Mouse (Mus musculus): ENCODE measurements at regions not wholly inside any gene's neighbourhood (a gene's known extent, or its start where the extent isn't known, plus 50 kb on each side); places are given as distances from the start of the nearest gene placed in this dataset.
"Not testable (repeated sequence)": the region's sequence is repeated elsewhere in the genome, so short reads cannot be mapped to it uniquely, and the experiment has no call there.

GRCm38 (mm10) chr9:94107701-94108100 lies 430.2 kb downstream of the 1190002N15Rik start:
- not testable (repeated sequence) for DNase-seq

DNA sequence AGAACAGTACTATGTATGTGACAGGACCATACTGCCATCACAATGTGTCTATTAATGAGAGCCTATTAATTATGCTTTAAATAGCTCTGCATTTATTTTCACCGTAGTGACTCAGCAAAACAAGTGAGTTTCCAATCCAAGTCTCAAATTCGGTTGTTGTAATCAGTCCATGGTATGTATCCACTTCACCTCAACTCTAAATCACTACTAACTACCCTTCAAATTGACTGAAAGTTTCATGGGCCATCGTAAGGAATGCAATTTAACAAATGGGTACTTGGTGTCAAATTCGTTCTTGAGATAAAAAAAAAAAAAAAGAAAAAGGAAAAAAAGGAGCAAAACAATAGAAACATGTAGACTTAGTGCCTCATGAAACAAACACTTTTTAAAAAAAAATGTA lies 433.2 kb downstream of the 1190002N15Rik start:
- no peak for DNase-seq

DNA sequence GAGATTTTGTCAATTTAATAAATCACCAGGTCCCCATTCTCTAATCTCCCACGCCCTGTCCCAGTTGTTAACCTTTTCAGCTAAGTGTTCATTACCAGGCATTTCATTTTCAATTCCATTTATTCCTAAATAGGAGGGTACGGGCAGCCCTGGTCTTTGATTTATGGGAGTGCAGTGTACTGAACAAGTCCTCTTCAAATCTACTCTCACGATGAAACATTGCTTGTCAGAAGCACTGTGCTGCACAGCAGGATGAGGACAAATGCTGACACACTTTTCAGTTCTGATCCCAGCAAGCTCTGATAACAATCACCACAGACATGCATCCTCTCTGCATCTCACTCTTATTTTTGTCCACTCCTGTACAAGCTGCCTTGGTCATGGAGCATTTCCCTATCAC lies 435.9 kb downstream of the 1190002N15Rik start:
- DNase-seq = no peak

DNA sequence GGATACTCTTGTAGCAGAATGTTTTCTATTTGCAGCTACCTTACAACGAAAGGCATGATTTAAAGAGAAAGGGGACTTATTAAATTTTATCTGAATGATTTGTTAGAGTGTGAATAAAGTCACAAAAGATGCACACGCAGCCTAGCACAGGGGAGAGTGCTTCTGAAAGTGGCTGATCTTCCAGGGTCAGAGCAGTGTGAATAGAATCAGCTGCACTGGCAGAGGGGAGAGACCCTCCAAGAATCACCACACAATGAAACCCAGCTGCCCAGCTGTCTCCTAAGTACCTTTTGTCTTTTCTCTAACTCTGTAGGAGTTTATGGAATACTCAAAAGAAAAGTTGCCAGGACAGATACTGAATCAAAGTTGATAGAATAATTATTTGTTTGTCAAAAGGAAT lies 443.1 kb downstream of the 1190002N15Rik start:
- DNase-seq = no peak

- no peak for DNase-seq
These were observed 446.1 kb downstream of the 1190002N15Rik start for GRCm38 (mm10) chr9:94091658-94092225.

DNA sequence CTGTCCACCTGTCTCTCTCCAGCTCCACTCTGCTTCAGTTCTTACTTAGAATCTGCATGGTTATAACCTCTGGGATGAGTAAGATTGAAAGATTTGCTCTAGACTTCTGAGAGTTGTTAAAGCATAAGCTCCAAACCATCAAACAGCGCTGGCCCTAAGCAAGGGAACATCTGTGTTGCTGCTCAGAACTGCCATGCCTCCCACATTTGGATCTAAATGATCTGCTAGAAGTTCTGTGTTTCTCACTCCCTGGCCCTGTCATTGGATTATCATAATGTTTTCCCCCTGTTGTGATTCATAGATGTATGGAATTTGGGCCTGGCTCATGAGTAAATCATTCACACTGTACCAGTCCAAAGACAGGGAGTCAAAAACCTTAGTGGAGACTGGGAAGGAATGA lies 448.1 kb downstream of the 1190002N15Rik start:
- DNase-seq = no peak

- DNase-seq = no peak
These were observed 454.1 kb downstream of the 1190002N15Rik start for GRCm38 (mm10) chr9:94083629-94084411.

DNA sequence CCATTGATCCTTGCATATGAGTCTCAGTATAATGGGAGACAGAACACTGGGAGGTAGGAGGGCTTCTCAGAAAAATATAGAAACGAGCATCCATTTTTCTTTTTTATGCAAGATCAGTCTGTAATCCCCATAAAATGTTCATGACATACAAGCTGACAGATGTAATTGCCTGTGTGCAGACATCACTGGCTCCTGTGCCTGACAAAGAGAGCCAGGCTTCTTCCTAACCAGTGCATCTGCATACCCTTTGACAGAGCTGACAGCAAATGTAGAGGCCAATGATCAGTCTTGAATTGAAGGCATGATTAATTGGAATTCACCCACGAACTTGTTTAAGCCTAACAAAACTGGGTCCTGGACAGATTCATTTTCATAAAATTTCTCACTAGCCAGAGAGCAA lies 463.0 kb downstream of the 1190002N15Rik start:
- DNase-seq = no peak

DNA sequence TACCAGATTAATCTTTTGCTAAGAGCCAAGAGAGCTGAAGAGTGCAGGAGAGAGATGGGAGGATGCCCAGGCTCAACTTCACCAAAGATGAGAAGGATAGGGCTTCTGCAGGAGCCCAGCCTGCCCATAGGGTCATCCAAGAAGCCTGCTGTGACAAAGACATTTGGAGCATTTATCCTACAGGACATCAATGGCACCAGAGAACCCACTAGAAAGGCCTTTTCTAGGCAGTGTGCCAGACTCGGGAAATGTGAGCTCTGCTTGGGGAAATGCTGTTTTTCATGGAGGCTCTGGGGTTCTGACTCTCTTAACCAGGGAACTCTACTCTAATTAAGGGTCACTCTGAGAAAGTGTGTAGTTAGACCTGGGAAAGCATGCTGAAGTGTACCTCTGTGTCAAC lies 470.8 kb downstream of the 1190002N15Rik start:
- no peak for DNase-seq

- DNase-seq = no peak
These were observed 484.7 kb downstream of the 1190002N15Rik start for GRCm38 (mm10) chr9:94053229-94053628.

- no peak for DNase-seq
These were observed 490.0 kb downstream of the 1190002N15Rik start for GRCm38 (mm10) chr9:94047845-94048244.

- DNase-seq = no peak
These were observed 492.3 kb downstream of the 1190002N15Rik start for GRCm38 (mm10) chr9:94045462-94046126.

- no peak for DNase-seq
These were observed 514.1 kb downstream of the 1190002N15Rik start for GRCm38 (mm10) chr9:94023761-94024160.

GRCm38 (mm10) chr9:94021293-94021903 lies 516.5 kb downstream of the 1190002N15Rik start:
- DNase-seq = no peak

- DNase-seq = no peak
These were observed 521.0 kb downstream of the 1190002N15Rik start for GRCm38 (mm10) chr9:94016747-94017487.

DNA sequence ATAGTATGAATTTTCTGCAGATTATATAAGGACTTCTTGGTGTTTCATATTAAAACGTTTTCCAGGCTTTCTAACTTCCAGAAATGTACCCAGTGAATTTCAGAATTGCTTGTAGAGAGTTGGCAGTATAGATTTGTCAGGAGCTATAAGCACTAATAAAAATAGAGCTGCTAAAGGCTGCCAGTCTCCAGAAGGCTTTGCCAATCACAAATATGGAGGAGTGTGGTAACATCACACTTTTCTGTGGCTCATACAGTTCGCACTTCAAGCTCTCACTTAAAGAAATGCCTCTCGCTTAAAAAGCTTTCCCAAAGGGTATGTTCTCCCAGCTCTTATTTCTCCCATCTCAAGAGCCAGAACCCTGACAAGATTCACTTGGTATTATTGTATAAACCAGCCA lies 545.7 kb downstream of the 1190002N15Rik start:
- no peak for DNase-seq

DNA sequence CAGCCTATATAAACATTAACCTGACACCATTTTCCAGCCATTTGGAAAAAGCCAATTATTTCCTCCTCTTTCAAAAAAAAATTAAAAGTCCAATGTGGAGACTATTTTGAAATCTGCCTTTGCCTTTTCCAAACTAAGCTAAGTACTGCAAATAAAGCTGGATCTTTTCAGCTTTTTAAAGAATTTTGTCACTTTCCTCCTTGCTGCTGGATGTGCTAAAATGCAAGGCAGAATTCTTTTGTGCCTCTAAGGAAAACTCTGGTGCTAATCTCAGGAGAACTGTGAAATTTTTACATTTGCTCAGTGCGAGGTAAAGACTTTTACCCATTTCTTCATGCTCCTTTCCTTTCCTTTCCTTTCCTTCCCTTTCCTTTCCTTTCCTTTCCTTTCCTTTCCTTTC lies 546.7 kb downstream of the 1190002N15Rik start:
- no peak for DNase-seq

DNA sequence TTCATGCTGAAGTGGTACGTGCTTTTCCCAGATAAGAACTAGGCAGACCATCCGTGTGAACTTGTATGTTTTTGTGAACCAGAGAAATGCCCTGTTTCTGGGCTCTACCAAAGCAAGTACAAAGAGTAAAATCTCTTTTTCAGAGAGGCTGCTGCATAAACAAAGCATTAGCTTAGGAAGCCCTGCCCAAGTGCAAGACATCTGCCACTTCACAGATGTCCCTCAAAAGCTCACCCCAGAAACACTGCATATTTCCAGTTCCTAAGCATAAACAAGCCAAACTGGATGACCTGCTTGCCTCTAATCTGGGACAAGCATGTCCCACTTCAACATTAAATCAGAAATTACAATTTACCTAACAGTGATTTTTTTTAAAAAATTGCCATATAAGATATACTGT lies 556.7 kb downstream of the 1190002N15Rik start:
- no peak for DNase-seq

DNA sequence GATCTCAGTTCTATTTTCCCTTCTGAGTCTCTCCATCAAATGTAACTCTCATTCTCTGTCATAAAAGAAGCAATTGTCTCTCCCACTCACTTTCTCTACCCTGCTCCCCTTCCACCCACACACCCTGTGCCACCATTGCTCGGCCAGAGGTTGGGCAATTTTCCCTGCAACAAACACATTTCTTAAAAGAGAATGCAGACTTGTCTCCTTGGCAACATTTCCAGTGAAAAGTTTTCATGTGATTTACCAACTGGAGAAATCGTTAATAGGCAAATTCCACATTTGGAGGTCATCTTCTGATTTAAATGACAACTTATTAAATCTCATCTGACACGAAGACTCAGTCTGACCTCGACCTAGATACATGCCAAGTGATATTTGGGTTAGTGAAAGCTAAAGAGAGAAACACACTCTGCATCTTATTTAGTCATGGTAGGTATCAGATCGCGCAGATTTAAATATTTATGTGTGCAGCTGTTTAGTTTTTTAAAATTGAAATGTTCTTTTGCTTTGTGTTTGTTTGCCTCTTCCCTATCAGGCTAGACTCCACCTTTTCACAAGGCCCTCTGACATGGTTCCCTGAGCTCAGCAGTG lies 568.1 kb downstream of the 1190002N15Rik start:
- no peak for DNase-seq

GRCm38 (mm10) chr9:93969118-93969517 lies 568.8 kb downstream of the 1190002N15Rik start:
- DNase-seq = no peak

GRCm38 (mm10) chr9:93955235-93956040 lies 582.4 kb downstream of the 1190002N15Rik start:
- no peak for DNase-seq

- DNase-seq = no peak
These were observed 589.2 kb downstream of the 1190002N15Rik start for GRCm38 (mm10) chr9:93948671-93949070.

Measured in right cerebral cortex, postnatal 14 days (tissue).